Mouse (Mus musculus) layer of hippocampus, adult 9-11 months (tissue): Measurements from ENCODE around the gene Dgkh.
"Not testable (repeated sequence)": the region's sequence is repeated elsewhere in the genome, so short reads cannot be mapped to it uniquely, and the experiment has no call there.

Experiments
- DNase-seq: peaks from one replicate; pipeline ENCODE4 v3.0.0; 2022

Dgkh gene

GRCm38 (mm10) chr14:78613569-78613968 lies 119.0 kb downstream of the Dgkh start:
- no peak for DNase-seq

- DNase-seq: no peak
Observed at GRCm38 (mm10) chr14:78612111-78612788, 120.3 kb downstream of the Dgkh start.

DNA sequence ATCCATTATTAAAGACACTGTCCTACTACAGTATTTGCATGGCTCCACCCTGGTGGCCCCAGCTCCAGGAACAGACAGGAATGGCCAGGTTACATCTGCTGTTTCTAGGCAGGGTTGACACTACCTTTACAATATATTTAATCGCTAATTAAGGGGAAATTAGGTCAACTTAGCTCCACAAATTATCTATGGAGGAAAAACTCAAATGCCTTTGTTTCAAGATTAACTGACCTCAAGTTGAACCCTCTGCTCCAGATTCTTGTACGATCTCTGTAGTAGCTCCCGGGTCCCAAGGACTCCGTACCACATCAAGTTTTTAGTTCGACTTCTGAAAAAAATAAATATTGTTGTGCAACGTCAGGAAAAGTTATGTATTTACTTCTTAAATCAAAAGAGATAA lies 137.7 kb downstream of the Dgkh start:
- DNase-seq: no peak

DNA sequence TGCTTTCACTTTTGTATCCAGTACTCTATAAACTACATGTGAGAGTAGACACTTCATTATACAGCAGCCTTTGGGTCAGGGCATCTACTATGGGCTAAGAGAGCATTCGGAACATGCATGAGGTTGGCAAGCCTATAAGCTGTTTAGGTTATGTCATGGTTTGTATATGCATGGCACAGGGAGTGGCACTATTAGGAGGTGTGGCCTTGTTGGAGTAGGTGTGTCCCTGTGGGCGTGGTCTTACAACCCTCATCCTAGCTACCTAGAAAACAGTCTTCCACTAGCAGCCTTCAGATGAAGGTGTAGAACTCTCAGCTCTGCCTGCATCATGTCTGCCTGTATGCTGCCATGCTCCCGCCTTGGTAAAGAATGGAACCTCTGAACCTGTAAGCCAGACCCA lies 139.6 kb downstream of the Dgkh start:
- DNase-seq: no peak

- peak; percentile 48 for DNase-seq
Observed at GRCm38 (mm10) chr14:78590335-78590734, 142.2 kb downstream of the Dgkh start.

DNA sequence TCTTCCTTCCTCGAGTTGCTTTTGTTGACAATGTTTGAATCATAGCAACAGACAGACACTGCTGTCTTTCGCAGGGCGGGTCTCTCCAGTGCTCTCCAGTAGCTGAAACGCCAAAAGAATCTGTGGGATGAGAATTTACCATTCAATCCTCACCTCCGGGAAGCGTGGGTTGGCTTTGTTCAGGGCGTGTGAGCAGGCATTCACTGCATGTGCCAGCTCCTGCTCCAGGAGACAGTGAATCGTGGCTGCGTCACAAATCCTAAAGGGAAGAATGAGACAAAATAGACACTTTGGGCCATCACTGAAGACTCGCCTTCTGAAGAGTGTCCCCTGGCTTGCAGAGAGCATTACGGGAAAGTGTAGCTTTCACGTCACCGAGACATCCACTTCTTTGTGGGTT lies 148.4 kb downstream of the Dgkh start:
- DNase-seq: peak; percentile 26

DNA sequence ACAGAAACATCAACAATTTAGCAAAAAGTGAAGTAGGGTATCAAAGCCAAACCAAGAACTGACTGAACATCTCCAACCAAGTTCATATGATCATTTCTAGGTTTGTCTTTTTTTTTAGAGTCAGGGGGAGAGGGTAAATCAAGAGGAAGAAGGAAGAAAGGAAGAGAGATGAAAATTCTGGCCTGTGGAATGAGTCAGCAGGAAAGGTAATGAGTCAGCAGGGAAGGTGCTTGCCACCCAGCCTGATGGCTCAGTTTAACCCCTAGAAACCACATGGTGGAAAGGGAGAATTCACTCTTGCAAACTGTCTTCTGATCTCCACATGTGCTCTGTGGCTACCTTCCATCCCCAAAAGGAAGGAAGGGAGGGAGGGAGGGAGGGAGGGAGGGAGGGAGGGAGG lies 149.4 kb downstream of the Dgkh start:
- DNase-seq: no peak

- DNase-seq: no peak
Observed at GRCm38 (mm10) chr14:78575899-78576298, 156.7 kb downstream of the Dgkh start.

DNA sequence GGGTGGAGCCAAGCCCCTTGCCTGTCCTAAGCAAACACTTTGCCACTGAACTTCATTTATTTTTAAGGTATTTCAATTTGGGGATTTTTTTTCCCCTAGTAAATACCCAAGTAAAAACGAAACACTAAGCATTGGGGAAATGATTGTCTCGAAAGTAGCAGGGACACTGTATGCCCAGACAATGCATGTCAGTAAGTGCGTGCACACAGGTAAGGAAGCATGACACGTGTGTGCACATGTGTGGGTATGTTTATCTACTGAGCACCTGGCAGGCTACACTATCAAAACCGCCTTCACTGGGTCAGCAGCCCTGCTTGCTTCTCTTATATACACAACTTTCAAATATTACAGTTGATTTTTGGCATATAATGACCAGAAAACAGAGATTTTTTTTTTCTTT lies 164.2 kb downstream of the Dgkh start:
- no peak for DNase-seq

- DNase-seq: no peak
Observed at GRCm38 (mm10) chr14:78566431-78566830, 166.1 kb downstream of the Dgkh start.

DNA sequence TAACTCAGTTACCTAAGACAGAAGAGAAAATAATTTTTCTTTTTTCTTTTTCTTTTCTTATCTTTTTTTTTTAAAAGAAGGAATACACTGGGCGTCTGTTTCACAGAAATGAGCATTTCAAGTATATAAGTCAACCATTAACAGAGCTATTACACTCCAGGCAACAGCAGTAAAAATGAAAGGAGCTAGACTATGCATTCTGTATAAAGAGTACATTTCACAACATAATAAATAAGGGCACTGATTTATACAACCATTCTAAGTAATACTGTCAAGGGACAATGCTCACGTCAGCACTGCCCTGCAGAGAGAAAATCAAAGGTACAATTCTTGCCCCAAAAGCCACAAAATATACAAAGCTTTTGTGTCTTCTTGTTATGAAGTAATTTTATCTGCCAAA lies 168.3 kb downstream of the Dgkh start:
- no peak for DNase-seq

GRCm38 (mm10) chr14:78563211-78563610 lies 169.4 kb downstream of the Dgkh start:
- DNase-seq: no peak

- no peak for DNase-seq
Observed at GRCm38 (mm10) chr14:78562121-78562520, 170.5 kb downstream of the Dgkh start.

DNA sequence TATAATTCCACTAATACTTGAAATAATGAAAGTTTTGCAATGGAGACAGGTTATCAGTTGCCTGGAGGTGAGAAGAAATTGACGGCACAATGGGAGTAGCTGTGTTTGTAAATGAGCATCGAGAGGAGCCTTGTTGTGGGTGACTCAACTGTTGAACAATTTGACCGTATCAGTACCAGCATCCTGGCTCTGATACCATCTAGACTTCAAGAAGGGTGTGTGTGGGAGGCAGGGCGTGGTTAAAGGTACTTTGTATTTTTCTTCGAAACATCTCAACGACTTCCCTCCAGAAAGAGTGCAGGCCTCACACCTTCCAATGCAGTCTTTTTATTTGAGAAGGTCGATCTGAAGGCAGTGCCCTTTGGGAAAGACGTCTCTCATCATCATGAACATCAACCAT lies 173.5 kb downstream of the Dgkh start:
- no peak for DNase-seq

DNA sequence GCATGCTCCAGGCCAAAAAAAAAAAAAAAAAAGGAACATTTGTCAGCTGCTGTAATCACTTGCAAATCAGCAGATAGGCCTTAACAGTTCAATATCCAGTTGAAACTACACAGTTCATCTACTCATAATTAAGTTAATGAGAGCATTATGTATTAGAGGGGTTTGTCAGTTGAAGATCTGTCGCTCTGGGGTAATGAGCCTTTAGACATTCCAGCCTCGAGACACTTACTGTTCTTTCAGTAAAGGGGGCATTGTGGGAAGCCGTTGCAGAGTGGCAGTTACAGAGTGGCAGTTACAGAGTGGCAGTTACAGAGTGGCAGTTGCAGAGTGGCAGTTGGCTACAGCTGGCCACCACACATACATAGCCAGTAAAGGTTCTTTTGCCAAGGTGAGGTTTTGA lies 177.7 kb downstream of the Dgkh start:
- not testable (repeated sequence) for DNase-seq

DNA sequence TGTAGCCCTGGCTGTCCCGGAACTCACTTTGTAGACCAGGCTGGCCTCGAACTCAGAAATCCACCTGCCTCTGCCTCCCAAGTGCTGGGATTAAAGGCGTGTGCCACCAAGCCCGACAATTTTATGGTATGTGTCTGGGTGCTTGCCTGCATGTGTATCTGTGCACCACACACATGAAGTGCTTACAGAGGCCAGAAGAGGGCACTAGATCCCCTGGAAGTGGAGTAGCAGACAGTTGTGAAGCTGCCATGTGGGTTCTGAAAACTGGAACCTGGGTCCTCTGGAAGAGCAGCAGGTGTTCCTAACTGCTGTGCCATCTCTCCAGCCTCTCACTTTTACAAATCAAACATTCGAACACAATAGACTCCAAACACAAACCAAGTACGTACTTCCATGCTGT lies 178.9 kb downstream of the Dgkh start:
- no peak for DNase-seq

DNA sequence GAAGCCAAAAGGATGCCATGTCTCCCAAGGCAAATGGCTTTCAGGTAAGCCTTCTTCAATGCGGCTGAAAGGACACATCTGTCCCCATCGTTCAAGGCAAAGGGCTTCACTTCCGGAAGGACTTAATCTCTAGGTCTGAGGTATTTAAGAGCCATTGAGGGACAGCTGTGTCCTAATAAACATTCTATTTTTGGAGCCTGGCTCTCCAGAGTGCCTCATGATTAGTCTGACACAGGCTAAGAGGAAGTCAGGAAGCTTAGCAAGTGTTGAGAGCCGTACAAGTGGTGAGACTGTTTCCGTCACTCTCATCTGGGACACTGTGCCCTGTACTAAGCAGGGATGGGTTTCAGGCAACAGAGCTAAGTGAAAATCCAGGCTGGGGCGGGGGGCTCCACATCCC lies 183.8 kb downstream of the Dgkh start:
- DNase-seq: no peak

GRCm38 (mm10) chr14:78541319-78541718 lies 191.3 kb downstream of the Dgkh start:
- DNase-seq: no peak

- DNase-seq: no peak
Observed at GRCm38 (mm10) chr14:78539821-78540220, 192.8 kb downstream of the Dgkh start.

GRCm38 (mm10) chr14:78538572-78539320 lies 193.8 kb downstream of the Dgkh start:
- DNase-seq: no peak

DNA sequence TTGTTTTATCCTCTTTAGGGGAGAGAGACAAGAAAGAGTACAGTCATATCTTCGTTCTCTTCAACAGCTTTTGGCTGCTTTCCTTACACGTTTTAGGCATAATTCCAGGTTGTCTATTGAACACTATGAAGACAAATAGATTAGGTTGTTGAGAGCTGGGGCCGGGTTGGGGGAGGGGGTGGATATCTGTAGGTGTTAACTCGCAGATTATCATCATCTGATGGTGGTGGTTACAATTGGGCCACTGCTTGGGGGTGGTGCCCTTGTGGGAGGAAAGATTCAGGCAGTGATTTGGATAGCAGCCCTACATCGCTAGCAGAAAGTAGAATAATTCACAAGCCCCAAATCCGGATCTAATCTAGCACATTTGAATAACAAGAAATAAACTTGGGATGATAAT lies 195.0 kb downstream of the Dgkh start:
- DNase-seq: peak; percentile 68

- DNase-seq: peak; percentile 98
Observed at GRCm38 (mm10) chr14:78536281-78537165, 196.1 kb downstream of the Dgkh start, which contains the start of gene Akap11. Gene Akap11, minus strand, starts transcription at chr14:78536808.

GRCm38 (mm10) chr14:78535366-78535765 lies 197.2 kb downstream of the Dgkh start:
- DNase-seq: no peak

DNA sequence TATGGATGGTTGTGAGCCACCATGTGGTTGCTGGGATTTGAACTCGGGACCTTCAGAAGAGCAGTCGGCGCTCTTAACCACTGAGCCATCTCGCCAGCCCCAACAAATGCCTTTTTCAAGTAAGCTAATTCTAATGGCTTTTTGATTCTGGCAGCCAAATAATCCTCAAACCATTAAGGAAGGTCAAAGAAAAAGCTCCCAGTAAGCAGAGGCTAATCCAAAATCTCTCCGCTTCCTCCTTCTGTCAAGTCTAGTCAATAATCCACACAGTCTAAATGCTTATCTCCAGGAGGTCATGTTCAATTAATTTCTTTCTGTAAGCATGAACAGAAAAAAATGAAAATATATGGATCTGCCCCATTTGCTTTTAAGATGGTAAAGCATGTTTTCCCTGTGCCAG lies 197.9 kb downstream of the Dgkh start:
- DNase-seq: no peak
